Mouse (Mus musculus) heart, embryonic 16.5 days (tissue): ENCODE data around the gene Zswim9. TPM values are rescaled to one million over a fixed set of nuclear protein-coding genes. Genes with fewer than 3 reads are reported as not detected.

Source experiments
- polyA plus RNA-seq: library from polyadenylated mRNA; unstranded; fragments of >200 nt; fragmentation: Nextera tagmentation; extraction: Ambion mirVana; gene quantifications from 2 replicates; pipeline ENCODE4 v1.2.1, GENCODE M21; 2015

Zswim9 gene
- polyA plus RNA-seq, 1 experiment from 2014 or later = 7.8 TPM

Other genes with a start within 250 kb of the Zswim9 start
- 146 TPM in 2 replicates for gene Chmp2a, start 243.9 kb downstream of the Zswim9 start, polyA plus RNA-seq
- 49.0 and 94.2 TPM in 2 replicates for gene Ube2m, start 240.4 kb downstream of the Zswim9 start, polyA plus RNA-seq
- 1.7 and 2.1 TPM in 2 replicates for gene Mzf1, start 224.0 kb downstream of the Zswim9 start, polyA plus RNA-seq
- gene Vmn1r85, start 183.5 kb downstream of the Zswim9 start, polyA plus RNA-seq = not detected in 2 replicates
- not detected in 2 replicates for gene Vmn1r86, start 158.8 kb downstream of the Zswim9 start, polyA plus RNA-seq
- not detected in 2 replicates for gene Vmn1r87, start 138.6 kb downstream of the Zswim9 start, polyA plus RNA-seq
- gene Vmn1r88, start 119.2 kb downstream of the Zswim9 start, polyA plus RNA-seq = 0.01 TPM in 1 of 2 replicates, not detected in the other
- gene Vmn1r89, start 65.7 kb downstream of the Zswim9 start, polyA plus RNA-seq = not detected in 2 replicates
- gene Lig1, start 1.4 kb downstream of the Zswim9 start, polyA plus RNA-seq = 52.0 and 58.2 TPM in 2 replicates
- 0.39 and 0.67 TPM in 2 replicates for gene Pla2g4c, start 45.9 kb upstream of the Zswim9 start, polyA plus RNA-seq
- not detected in 2 replicates for gene Cabp5, start 119.4 kb upstream of the Zswim9 start, polyA plus RNA-seq
- not detected in 2 replicates for gene Bsph1, start 172.1 kb upstream of the Zswim9 start, polyA plus RNA-seq